Mouse (Mus musculus): ENCODE results near the gene Nsun5. TPM values are rescaled to one million over a fixed set of nuclear protein-coding genes. Genes with fewer than 3 reads are reported as not detected.

Gene Nsun5
- total and polyA plus RNA-seq, 2 experiments from 2014 or later, result 20.2 to 20.4 TPM

GRCm38 (mm10) chr5:135383771-135384170, 14.0 kb downstream of the Nsun5 start:
- WGBS, result 87% methylated on average over 10 of the region's 10 CpGs
- DNase-seq (no peak), ATAC-seq (no peak)
- 0 out of 2 replicates have a peak, but pooled peaks have one; percentile 2 for TF ChIP-seq CTCF (IDR thresholded peaks at IDR 0.05; ENCODE audit: low read depth)
- H3K9me3 ChIP-seq (ENCODE audit: low read length), result no peaks in the 10 kb centered on the region
- no peak overlapping the region for H3K4me2 ChIP-seq (ENCODE audit: low read depth)
- peaks cover 93% of the 10 kb centered on the region for H3K36me3 ChIP-seq (ENCODE audit: insufficient read depth)
- no peaks in the 10 kb centered on the region for H3K27me3 ChIP-seq (ENCODE audit: insufficient read depth, low read length)
- H3K9ac ChIP-seq, result no peak overlapping the region
- H3K4me3 ChIP-seq (ENCODE audit: low read depth, low read length), result no peak overlapping the region
- no peaks in the 10 kb centered on the region for H3K4me1 ChIP-seq (ENCODE audit: insufficient read depth)
- H3K27ac ChIP-seq (ENCODE audit: low read depth, low read length), result no peak overlapping the region

GRCm38 (mm10) chr5:135394004-135394823, 24.5 kb downstream of the Nsun5 start, which contains the start of gene Pom121:
Pom121 (minus strand) TSS chr5:135394546.
- H3K4me2 ChIP-seq (ENCODE audit: low read depth), result peak within 1 kb of the TSS; percentile 84
- under 1% methylated on average over 85 of the region's 110 CpGs for WGBS
- no peaks in the 10 kb centered on the region for H3K27me3 ChIP-seq (ENCODE audit: insufficient read depth, low read length)
- no peaks in the 10 kb centered on the region for H3K9me3 ChIP-seq (ENCODE audit: low read length)
- H3K36me3 ChIP-seq (ENCODE audit: insufficient read depth), result peaks cover 24% of the 10 kb centered on the region
- H3K27ac ChIP-seq (ENCODE audit: low read depth, low read length), result peak within 1 kb of the TSS; percentile 71
- peak within 1 kb of the TSS; percentile 91 for H3K9ac ChIP-seq
- DNase-seq (peak; percentile 95), ATAC-seq (peak; percentile 97)
- H3K4me1 ChIP-seq (ENCODE audit: insufficient read depth), result peaks cover 11% of the 10 kb centered on the region; the same call in 1 of the 2 replicates
- no peak for TF ChIP-seq CTCF (IDR thresholded peaks at IDR 0.05; ENCODE audit: low read depth)
- H3K4me3 ChIP-seq (ENCODE audit: low read depth, low read length), result peak within 1 kb of the TSS; percentile 92

- Histone ChIP-seq H3K27ac (ENCODE audit: low read depth, low read length) (no peak overlapping the region), H3K4me3 (ENCODE audit: low read depth, low read length) (no peak overlapping the region), H3K4me2 (ENCODE audit: low read depth) (no peak overlapping the region), H3K4me1 (ENCODE audit: insufficient read depth) (peaks cover 11% of the 10 kb centered on the region; the same call in 1 of the 2 replicates), H3K27me3 (ENCODE audit: insufficient read depth, low read length) (no peaks in the 10 kb centered on the region), H3K9ac (no peak overlapping the region), H3K9me3 (ENCODE audit: low read length) (no peaks in the 10 kb centered on the region), H3K36me3 (ENCODE audit: insufficient read depth) (peaks cover 12% of the 10 kb centered on the region)
- TF ChIP-seq CTCF (IDR thresholded peaks at IDR 0.05; ENCODE audit: low read depth), result peak; percentile 76
- DNase-seq (peak; percentile 57), ATAC-seq (no peak)
- WGBS, result 49% methylated on average over 5 of the region's 5 CpGs
These were observed 26.1 kb downstream of the Nsun5 start for GRCm38 (mm10) chr5:135395826-135396225.

GRCm38 (mm10) chr5:135399382-135399781, 29.6 kb downstream of the Nsun5 start:
- WGBS, result 71% methylated on average over 6 of the region's 6 CpGs

GRCm38 (mm10) chr5:135400244-135400643, 30.5 kb downstream of the Nsun5 start:
- Histone ChIP-seq H3K36me3 (ENCODE audit: insufficient read depth) (no peaks in the 10 kb centered on the region), H3K4me1 (ENCODE audit: insufficient read depth) (no peaks in the 10 kb centered on the region), H3K27ac (ENCODE audit: low read depth, low read length) (no peak overlapping the region), H3K4me3 (ENCODE audit: low read depth, low read length) (no peak overlapping the region), H3K27me3 (ENCODE audit: insufficient read depth, low read length) (no peaks in the 10 kb centered on the region), H3K4me2 (ENCODE audit: low read depth) (no peak overlapping the region), H3K9me3 (ENCODE audit: low read length) (no peaks in the 10 kb centered on the region), H3K9ac (no peak overlapping the region)
- 5% methylated on average over 2 of the region's 2 CpGs for WGBS
- ATAC-seq (peak; percentile 54; the same call in 1 of the 2 replicates), DNase-seq (peak; percentile 87)
- peak; percentile 95 for TF ChIP-seq CTCF (IDR thresholded peaks at IDR 0.05; ENCODE audit: low read depth)

More at GRCm38 (mm10) chr5:135399382-135399781, 29.6 kb downstream of the Nsun5 start:
- Histone ChIP-seq H3K9me3 (ENCODE audit: low read length) (no peaks in the 10 kb centered on the region), H3K27ac (ENCODE audit: low read depth, low read length) (no peak overlapping the region), H3K4me3 (ENCODE audit: low read depth, low read length) (no peak overlapping the region), H3K27me3 (ENCODE audit: insufficient read depth, low read length) (no peaks in the 10 kb centered on the region), H3K36me3 (ENCODE audit: insufficient read depth) (no peaks in the 10 kb centered on the region), H3K9ac (no peak overlapping the region), H3K4me1 (ENCODE audit: insufficient read depth) (0 out of 2 replicates have a peak, but pooled peaks cover 4% of the 10 kb centered on the region), H3K4me2 (ENCODE audit: low read depth) (no peak overlapping the region)
- no peak for TF ChIP-seq CTCF (IDR thresholded peaks at IDR 0.05; ENCODE audit: low read depth)
- ATAC-seq (no peak), DNase-seq (no peak)

- no peaks in the 10 kb centered on the region for H3K9me3 ChIP-seq (ENCODE audit: low read length)
- peak; percentile 96 for ATAC-seq
These were observed 34.9 kb downstream of the Nsun5 start for GRCm38 (mm10) chr5:135404623-135405022.

GRCm38 (mm10) chr5:135405437-135405836, 35.7 kb downstream of the Nsun5 start:
- Histone ChIP-seq H3K27me3 (ENCODE audit: insufficient read depth, low read length) (no peaks in the 10 kb centered on the region), H3K9ac (no peak overlapping the region), H3K9me3 (ENCODE audit: low read length) (no peaks in the 10 kb centered on the region), H3K4me3 (ENCODE audit: low read depth, low read length) (no peak overlapping the region), H3K4me1 (ENCODE audit: insufficient read depth) (no peaks in the 10 kb centered on the region), H3K36me3 (ENCODE audit: insufficient read depth) (peaks cover 9% of the 10 kb centered on the region), H3K4me2 (ENCODE audit: low read depth) (no peak overlapping the region), H3K27ac (ENCODE audit: low read depth, low read length) (no peak overlapping the region)
- 87% methylated on average over 9 of the region's 9 CpGs for WGBS
- ATAC-seq (no peak), DNase-seq (no peak)
- TF ChIP-seq CTCF (IDR thresholded peaks at IDR 0.05; ENCODE audit: low read depth), result no peak

More at GRCm38 (mm10) chr5:135404623-135405022, 34.9 kb downstream of the Nsun5 start:
- no peak for TF ChIP-seq CTCF (IDR thresholded peaks at IDR 0.05; ENCODE audit: low read depth)
- no peaks in the 10 kb centered on the region for H3K4me1 ChIP-seq (ENCODE audit: insufficient read depth)
- H3K36me3 ChIP-seq (ENCODE audit: insufficient read depth), result 0 out of 2 replicates have a peak, but pooled peaks cover 1% of the 10 kb centered on the region
- peak overlapping the region; percentile 36 for H3K4me2 ChIP-seq (ENCODE audit: low read depth)
- no peaks in the 10 kb centered on the region for H3K27me3 ChIP-seq (ENCODE audit: insufficient read depth, low read length)
- WGBS, result 31% methylated on average over 20 of the region's 20 CpGs
- H3K27ac ChIP-seq (ENCODE audit: low read depth, low read length), result no peak overlapping the region
- peak; percentile 86 for DNase-seq
- no peak overlapping the region for H3K9ac ChIP-seq
- H3K4me3 ChIP-seq (ENCODE audit: low read depth, low read length), result no peak overlapping the region
